Mouse (Mus musculus) intestine, embryonic 16.5 days (tissue): ENCODE data around the gene Fbxw4. TPM values are rescaled to one million over a fixed set of nuclear protein-coding genes. Genes with fewer than 3 reads are reported as not detected.

Source experiments
- ATAC-seq: fragments of 200-750 bp; cut with Nextera tagmentation; 2 replicates; pipeline ENCODE4 v1.8.0; 2017; ENCODE audit warnings: moderate TSS enrichment, moderate library complexity
- H3K27ac ChIP-seq: fragments of 300-500 bp; sonication (generic); 2 replicates; pipeline ENCODE4 v1.5.1; 2014; ENCODE audit warnings: mild to moderate bottlenecking, low read length
- H3K27me3 ChIP-seq: fragments of 300-500 bp; sonication (generic); replicated peaks from 2 replicates; pipeline ENCODE4 v1.6.1; 2014; ENCODE audit warnings: low read length, control low read depth, mixed read lengths; ENCODE audit not compliant: control insufficient read depth, insufficient read depth
- H3K36me3 ChIP-seq: fragments of 300-500 bp; sonication (generic); 2 replicates; pipeline ENCODE4 v1.6.1; 2014; ENCODE audit warnings: low read length, control low read depth; ENCODE audit not compliant: control insufficient read depth, insufficient read depth
- H3K4me1 ChIP-seq: fragments of 300-500 bp; sonication (generic); 2 replicates; pipeline ENCODE4 v1.6.1; 2014; ENCODE audit warnings: low read length, control low read depth, mixed read lengths; ENCODE audit not compliant: control insufficient read depth, insufficient read depth
- H3K4me2 ChIP-seq: fragments of 300-500 bp; sonication (generic); 2 replicates; pipeline ENCODE4 v1.6.1; 2014; ENCODE audit warnings: low read depth, low read length, control low read depth
- H3K4me3 ChIP-seq: fragments of 300-500 bp; sonication (generic); 2 replicates; pipeline ENCODE4 v1.5.1; 2014; ENCODE audit warnings: mild to moderate bottlenecking, low read length
- H3K9ac ChIP-seq: fragments of 300-500 bp; sonication (generic); 2 replicates; pipeline ENCODE4 v1.6.1; 2014; ENCODE audit warnings: low read depth, low read length
- H3K9me3 ChIP-seq: fragments of 300-500 bp; sonication (generic); 2 replicates; pipeline ENCODE4 v1.6.1; 2016; ENCODE audit warnings: low read length, control low read depth; ENCODE audit not compliant: control insufficient read depth
- WGBS: fragments of 180-500 bp; shearing (Covaris S2); extraction: QIAGEN DNeasy Blood & Tissue Kit; methylation state at CpG from one replicate; pipeline ENCODE4 v1.1.7; 2014; 5-methylcytosine and 5-hydroxymethylcytosine counted together
- polyA plus RNA-seq: library from polyadenylated mRNA; unstranded; fragments of >200 nt; fragmentation: Nextera tagmentation; extraction: Ambion mirVana; gene quantifications from 2 replicates; pipeline ENCODE4 v1.2.1, GENCODE M21; 2015

Fbxw4 gene
- polyA plus RNA-seq, 1 experiment from 2014 or later, result 2.5 TPM

DNA sequence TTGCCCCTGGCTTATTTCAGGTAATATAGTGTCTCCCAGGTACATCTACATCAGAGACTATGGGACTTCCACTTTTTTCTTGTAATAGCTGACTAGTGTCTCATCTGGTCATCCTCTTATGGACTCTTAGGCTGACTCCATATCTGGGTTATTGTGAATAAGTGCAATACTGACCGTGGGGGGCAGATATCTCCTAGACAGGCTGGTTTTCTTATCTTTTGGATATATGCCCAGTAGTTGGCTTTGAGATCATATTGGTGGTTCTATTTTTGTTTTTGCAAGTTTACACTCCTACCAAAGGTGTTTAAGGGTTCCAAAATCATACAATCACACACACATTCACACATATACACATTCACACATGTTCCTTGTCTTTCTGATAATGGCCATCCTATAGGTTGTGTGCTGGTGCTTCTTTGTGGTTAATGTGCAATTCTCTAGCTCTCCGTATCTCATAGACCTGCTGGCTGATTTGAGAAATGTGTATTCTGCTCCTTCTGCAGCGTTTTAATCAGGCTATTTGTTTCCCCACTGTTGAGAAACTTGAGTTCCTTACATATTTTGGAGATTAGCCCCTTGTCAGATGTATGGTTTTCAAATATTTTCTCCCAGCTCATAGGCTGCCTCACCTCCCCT, 20.5 kb upstream of the Fbxw4 start:
- Histone ChIP-seq H3K4me1 (peaks cover 5% of the 10 kb centered on the region), H3K9me3 (no peaks in the 10 kb centered on the region), H3K27ac (no peak overlapping the region), H3K27me3 (peaks cover 5% of the 10 kb centered on the region; the same call in 1 of the 2 replicates), H3K36me3 (no peaks in the 10 kb centered on the region), H3K9ac (no peak overlapping the region), H3K4me2 (no peak overlapping the region), H3K4me3 (no peak overlapping the region)
- ATAC-seq, result no peak
- 50% methylated on average over 3 of the region's 3 CpGs for WGBS

DNA sequence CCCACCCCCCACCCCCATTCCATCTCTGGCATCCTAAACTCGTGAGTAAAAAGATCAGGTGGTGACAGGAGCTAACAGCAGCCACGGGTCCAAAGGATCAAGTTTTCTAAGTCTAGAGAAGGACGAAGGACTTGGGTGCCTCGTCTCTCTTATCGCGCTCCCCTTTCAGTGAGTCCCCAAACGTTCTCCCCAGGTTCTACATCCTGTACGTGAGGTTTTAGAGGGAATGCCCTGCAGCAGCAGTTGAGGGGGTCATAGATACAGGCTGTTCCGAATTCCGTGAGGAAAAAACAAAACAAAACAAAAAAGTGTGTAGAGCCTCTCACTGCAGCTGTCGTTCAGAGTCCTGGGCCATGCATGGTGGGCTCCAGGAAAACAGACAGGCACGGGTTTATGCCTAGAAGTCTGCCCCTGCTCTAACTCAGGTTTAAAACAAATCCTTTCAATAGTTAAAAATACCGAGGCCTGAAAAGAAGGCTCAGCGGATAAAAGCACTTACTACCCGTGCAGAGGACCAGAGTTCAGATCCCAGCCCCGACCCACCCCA, 16.7 kb upstream of the Fbxw4 start:
- no peaks in the 10 kb centered on the region for H3K9me3 ChIP-seq
- H3K9ac ChIP-seq, result no peak overlapping the region
- H3K4me2 ChIP-seq, result peak overlapping the region; percentile 63
- no peak overlapping the region for H3K27ac ChIP-seq
- peaks cover 8% of the 10 kb centered on the region; the same call in 1 of the 2 replicates for H3K27me3 ChIP-seq
- no peaks in the 10 kb centered on the region for H3K36me3 ChIP-seq
- peak overlapping the region; percentile 4; the same call in 1 of the 2 replicates for H3K4me3 ChIP-seq
- 12% methylated on average over 16 of the region's 16 CpGs for WGBS
- no peak for ATAC-seq
- H3K4me1 ChIP-seq, result peaks cover 5% of the 10 kb centered on the region

DNA sequence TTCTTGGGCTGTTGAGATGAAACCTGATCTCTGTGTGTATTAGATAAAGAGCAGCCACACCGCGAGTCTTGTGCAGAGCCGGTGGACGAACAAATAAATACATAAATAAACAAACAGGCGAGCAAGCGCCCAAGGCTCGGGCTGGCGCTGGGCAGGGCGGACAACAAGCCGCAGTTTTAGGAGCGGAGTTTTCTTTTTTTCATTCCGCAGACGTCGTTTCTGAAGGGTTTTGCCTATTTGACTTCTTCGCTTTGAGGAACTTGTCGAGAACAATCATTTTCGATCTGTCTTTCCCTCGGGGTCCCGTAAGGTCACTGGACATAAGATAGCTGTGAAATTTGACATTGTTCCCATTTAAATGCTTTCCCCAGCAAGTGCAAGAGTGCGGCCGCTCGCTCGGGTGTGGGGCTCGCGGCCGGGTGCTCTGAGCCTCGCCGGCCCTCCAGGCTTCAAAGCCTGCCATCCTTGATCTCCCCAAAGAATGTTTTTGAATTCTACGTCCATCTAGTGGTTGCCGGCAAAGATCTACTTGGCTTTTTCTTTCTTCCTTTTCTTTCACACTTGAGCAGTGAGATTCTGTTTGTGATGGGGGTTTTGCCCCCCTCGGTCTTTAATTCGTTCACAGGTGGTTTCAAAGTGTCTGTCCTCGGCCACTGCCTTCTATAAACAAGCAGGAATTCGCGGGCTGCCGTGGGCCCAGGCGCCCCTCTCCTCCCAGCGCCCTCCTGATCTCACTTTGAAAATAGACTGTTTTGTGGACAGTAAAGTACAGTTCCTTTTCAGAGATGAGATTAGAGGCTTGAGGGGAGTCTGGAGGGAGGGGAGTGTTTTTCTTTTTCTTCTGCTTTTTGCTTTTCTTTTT, 15.8 kb upstream of the Fbxw4 start:
- peak overlapping the region; percentile 63 for H3K4me2 ChIP-seq
- H3K4me1 ChIP-seq, result peaks cover 5% of the 10 kb centered on the region
- peak overlapping the region; percentile 3; the same call in 1 of the 2 replicates for H3K9ac ChIP-seq
- no peaks in the 10 kb centered on the region for H3K9me3 ChIP-seq
- no peak overlapping the region for H3K27ac ChIP-seq
- WGBS, result under 1% methylated on average over 38 of the region's 38 CpGs
- no peaks in the 10 kb centered on the region for H3K36me3 ChIP-seq
- H3K27me3 ChIP-seq, result peaks cover 8% of the 10 kb centered on the region; the same call in 1 of the 2 replicates
- no peak for ATAC-seq
- H3K4me3 ChIP-seq, result peak overlapping the region; percentile 34

DNA sequence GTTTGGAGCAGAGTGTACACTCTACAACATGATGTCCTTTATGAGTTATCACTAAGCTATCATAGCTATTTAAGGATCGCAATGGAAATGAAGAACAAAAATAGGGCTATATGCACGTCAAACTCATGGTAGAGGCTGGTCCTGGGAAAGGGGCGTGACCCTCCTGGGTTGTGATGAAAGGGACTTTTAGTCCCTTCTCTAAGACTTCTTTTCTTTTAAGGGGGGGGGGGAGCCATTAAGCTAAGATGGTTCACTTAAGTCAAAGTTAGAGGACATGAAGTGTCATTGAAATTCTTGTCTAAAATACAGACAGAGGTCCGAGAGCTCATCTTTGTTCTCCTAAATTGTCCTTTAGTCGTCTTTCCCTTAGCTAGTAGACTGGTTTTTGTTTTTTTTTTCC, 15.1 kb upstream of the Fbxw4 start:
- Histone ChIP-seq H3K27ac (no peak overlapping the region), H3K4me3 (no peak overlapping the region), H3K27me3 (peaks cover 8% of the 10 kb centered on the region; the same call in 1 of the 2 replicates), H3K36me3 (no peaks in the 10 kb centered on the region), H3K4me2 (no peak overlapping the region), H3K4me1 (peaks cover 5% of the 10 kb centered on the region), H3K9me3 (no peaks in the 10 kb centered on the region), H3K9ac (no peak overlapping the region)
- WGBS, result 40% methylated on average over 5 of the region's 5 CpGs
- no peak for ATAC-seq

DNA sequence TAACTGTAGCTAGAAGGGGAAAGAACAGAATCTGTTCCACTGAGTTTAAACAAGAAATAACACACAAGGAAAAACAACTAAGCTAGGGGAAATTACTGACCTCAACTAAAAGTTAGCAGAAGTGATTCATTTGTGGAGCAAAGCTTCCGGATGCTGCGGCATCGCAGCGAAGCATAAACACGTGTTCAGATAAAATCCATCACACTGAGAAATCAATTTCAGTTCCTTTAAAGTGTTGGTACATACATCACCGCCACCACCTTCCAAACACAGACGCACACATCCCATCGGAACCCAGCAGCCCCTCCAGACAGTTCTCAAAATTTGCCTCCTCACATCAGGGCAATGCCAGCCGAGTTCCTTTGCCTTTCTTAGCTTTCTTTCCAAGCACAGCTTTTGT, 12.9 kb upstream of the Fbxw4 start:
- no peaks in the 10 kb centered on the region for H3K9me3 ChIP-seq
- H3K27ac ChIP-seq, result no peak overlapping the region
- 70% methylated on average over 9 of the region's 9 CpGs for WGBS
- H3K4me2 ChIP-seq, result no peak overlapping the region
- H3K4me3 ChIP-seq, result no peak overlapping the region
- H3K9ac ChIP-seq, result no peak overlapping the region
- H3K36me3 ChIP-seq, result no peaks in the 10 kb centered on the region
- no peak for ATAC-seq
- H3K4me1 ChIP-seq, result peaks cover 5% of the 10 kb centered on the region
- peaks cover 8% of the 10 kb centered on the region; the same call in 1 of the 2 replicates for H3K27me3 ChIP-seq

DNA sequence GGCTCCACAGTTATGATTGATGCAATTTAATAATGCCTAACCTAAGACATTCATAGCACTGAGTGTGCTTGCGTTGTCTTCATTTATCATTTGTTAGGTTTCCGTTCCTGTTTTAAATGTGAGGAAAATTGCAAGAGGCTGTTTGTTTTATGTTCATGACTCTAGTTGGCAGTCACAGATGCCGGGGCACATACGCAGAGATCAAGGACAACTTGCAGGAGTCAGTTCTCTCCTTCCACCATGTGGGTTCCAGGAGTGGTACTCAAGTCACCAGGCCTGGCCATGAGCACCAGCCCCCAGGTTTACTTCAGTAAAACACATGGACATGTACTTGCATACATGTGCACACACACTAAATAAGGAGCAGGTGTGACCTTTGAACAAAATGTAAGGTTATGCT, 8.9 kb upstream of the Fbxw4 start:
- Histone ChIP-seq H3K4me2 (no peak overlapping the region), H3K27me3 (0 out of 2 replicates have a peak, but pooled peaks cover 3% of the 10 kb centered on the region), H3K9me3 (no peaks in the 10 kb centered on the region), H3K36me3 (no peaks in the 10 kb centered on the region), H3K27ac (no peak overlapping the region), H3K4me1 (no peaks in the 10 kb centered on the region), H3K4me3 (no peak overlapping the region), H3K9ac (no peak overlapping the region)
- ATAC-seq, result no peak
- 94% methylated on average over 4 of the region's 4 CpGs for WGBS

DNA sequence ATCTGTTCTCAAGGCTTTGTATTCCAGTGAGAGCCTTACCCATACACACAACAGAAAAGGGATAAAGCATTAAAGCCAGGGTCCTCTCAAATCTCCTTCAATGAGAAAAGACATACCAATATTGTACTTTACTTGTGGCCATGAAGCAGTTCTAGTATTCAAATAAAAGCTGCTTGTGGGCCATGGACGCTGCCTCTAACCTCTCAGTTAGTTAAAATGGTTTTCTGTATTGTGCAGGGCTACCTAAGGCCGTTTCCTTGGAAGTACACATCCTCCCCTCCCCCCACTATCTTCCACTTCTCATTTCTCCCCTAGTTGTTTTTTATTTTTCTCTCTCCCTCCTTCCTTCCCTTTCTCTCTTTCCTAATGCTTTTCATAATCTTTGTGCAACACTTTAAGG, 3.7 kb upstream of the Fbxw4 start:
- no peaks in the 10 kb centered on the region for H3K36me3 ChIP-seq
- no peak overlapping the region for H3K9ac ChIP-seq
- no peaks in the 10 kb centered on the region for H3K9me3 ChIP-seq
- H3K4me1 ChIP-seq, result peaks cover 10% of the 10 kb centered on the region
- ATAC-seq, result no peak
- H3K27me3 ChIP-seq, result no peaks in the 10 kb centered on the region
- no peak overlapping the region for H3K4me2 ChIP-seq
- H3K27ac ChIP-seq, result no peak overlapping the region
- WGBS, result 59% methylated on average over 2 of the region's 2 CpGs
- no peak overlapping the region for H3K4me3 ChIP-seq

DNA sequence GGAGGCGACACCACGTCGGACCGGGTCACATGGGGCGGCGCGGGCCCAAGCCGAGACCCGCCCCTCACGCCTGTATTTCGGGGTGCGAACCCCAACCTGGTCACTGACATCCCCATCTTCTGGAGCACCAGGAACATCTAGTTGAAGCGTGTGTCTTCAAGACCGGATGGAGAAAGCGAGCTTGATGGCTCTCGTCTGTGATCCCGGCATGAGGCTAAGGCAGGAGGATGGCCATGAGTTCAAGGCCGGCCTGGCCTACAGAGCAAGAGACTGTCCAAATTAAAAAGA, 335 bp upstream of the Fbxw4 start:
- Histone ChIP-seq H3K4me2 (peak overlapping the region; percentile 86), H3K36me3 (no peaks in the 10 kb centered on the region), H3K9me3 (no peaks in the 10 kb centered on the region), H3K4me1 (peaks cover 22% of the 10 kb centered on the region), H3K9ac (peak overlapping the region; percentile 100), H3K27ac (peak overlapping the region; percentile 94), H3K4me3 (peak overlapping the region; percentile 94), H3K27me3 (no peaks in the 10 kb centered on the region)
- no peak for ATAC-seq
- whole genome bisulfite sequencing, result 17% methylated on average over 18 of the region's 18 CpGs

DNA sequence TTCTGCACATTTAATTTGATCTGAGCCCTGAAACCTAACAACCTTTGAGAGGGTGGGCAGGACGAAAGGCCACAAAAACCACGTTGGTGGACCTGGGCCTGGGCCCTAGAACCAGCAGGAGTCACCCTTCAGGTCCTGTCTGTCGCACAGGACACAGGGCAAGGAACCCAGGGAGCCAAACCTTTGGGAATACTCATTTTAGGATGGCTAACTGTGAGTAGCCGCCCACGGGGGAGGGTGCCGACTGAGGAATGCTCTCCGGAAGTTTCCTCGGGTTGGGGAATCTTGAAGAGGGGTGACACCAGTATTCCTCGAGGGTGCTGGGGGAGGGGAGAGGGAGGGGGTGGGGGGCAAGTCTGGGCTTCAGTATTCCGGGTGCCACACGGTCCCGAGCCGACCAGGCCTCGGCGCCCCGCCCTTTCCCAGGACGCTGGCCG, 793 bp downstream of the Fbxw4 start:
- 2% methylated on average over 18 of the region's 18 CpGs for WGBS
- Histone ChIP-seq H3K4me1 (peaks cover 24% of the 10 kb centered on the region), H3K4me2 (peak overlapping the region; percentile 86), H3K27ac (peak overlapping the region; percentile 94), H3K27me3 (no peaks in the 10 kb centered on the region), H3K9me3 (no peaks in the 10 kb centered on the region), H3K9ac (peak overlapping the region; percentile 100), H3K36me3 (no peaks in the 10 kb centered on the region), H3K4me3 (peak overlapping the region; percentile 94)
- ATAC-seq, result peak; percentile 55
